Mouse (Mus musculus) cerebellum, adult 2 months (tissue): Measurements from ENCODE around the gene Enpp6. TPM values are rescaled to one million over a fixed set of nuclear protein-coding genes. Genes with fewer than 3 reads are reported as not detected.

Source experiments
- DNase-seq, 2 experiments: peaks; one replicate each; pipeline ENCODE4 v3.0.0; 2021
- H3K27ac ChIP-seq: fragments of 200-500 bp; 2 replicates; pipeline ENCODE4 v1.5.1; 2012; ENCODE audit warnings: low read length, control low read depth, inconsistent platforms; ENCODE audit not compliant: insufficient read depth
- H3K27me3 ChIP-seq: fragments of 200-500 bp; 2 replicates; pipeline ENCODE4 v1.6.1; 2012; ENCODE audit warnings: inconsistent platforms, mild to moderate bottlenecking, low read length, moderate library complexity; ENCODE audit not compliant: control insufficient read depth, insufficient read depth
- H3K4me1 ChIP-seq: fragments of 200-500 bp; 2 replicates; pipeline ENCODE4 v1.6.1; 2011; ENCODE audit warnings: low read length; ENCODE audit not compliant: control insufficient read depth, insufficient read depth
- H3K4me3 ChIP-seq: fragments of 200-500 bp; replicated peaks from 2 replicates; pipeline ENCODE3; 2011; ENCODE audit warnings: mild to moderate bottlenecking, low read depth, low read length, control low read depth; ENCODE audit not compliant: insufficient read depth
- CTCF ChIP-seq: fragments of 200-500 bp; IDR thresholded peaks from 2 replicates; pipeline ENCODE4 v1.5.1; 2011; ENCODE audit warnings: low read depth, mild to moderate bottlenecking, control low read depth, low read length, moderate library complexity, borderline replicate concordance; ENCODE audit not compliant: insufficient read depth
- POLR2A ChIP-seq: fragments of 200-500 bp; IDR thresholded peaks from 2 replicates; pipeline ENCODE4 v1.6.1; 2011; ENCODE audit warnings: low read length, control low read depth, borderline replicate concordance; ENCODE audit not compliant: insufficient read depth
- WGBS: fragments of 180-500 bp; shearing (Covaris S2); methylation state at CpG from one replicate; pipeline ENCODE4 v1.1.7; 2018; 5-methylcytosine and 5-hydroxymethylcytosine counted together
- polyA plus RNA-seq: library from polyadenylated mRNA; depleted of rRNA; stranded (reverse); fragments of >200 nt; gene quantifications from 2 replicates; pipeline ENCODE4 v1.2.3, GENCODE M21; 2012

The Enpp6 gene
- polyA plus RNA-seq, 1 experiment: 20.6 TPM

DNA sequence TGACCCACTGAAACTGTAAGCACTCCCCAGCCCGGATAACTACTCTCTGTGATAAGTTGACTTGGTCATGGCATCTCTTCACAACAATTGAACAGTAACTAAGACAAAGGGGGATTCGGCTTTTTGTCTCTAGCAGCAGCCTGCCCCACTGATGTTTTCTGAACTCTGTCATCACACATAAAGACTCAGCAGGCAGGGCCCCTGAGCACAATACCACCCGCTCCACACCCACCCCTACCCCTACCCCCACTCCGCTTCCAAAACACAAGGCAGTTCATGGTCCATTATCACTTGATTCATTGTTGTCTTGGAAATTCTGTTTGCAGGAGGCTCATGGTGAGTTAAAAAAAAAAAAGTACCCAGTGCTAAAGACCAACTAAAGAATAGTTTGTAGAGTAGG lies 71.8 kb downstream of the Enpp6 start:
- H3K27me3 ChIP-seq: no peaks in the 10 kb centered on the region
- DNase-seq: no peak
- H3K27ac ChIP-seq: no peak overlapping the region
- no peak for TF ChIP-seq POLR2A
- no peak for TF ChIP-seq CTCF
- no peaks in the 10 kb centered on the region for H3K4me1 ChIP-seq
- H3K4me3 ChIP-seq: no peak overlapping the region
- WGBS: 21% methylated on average over 4 of the region's 4 CpGs

DNA sequence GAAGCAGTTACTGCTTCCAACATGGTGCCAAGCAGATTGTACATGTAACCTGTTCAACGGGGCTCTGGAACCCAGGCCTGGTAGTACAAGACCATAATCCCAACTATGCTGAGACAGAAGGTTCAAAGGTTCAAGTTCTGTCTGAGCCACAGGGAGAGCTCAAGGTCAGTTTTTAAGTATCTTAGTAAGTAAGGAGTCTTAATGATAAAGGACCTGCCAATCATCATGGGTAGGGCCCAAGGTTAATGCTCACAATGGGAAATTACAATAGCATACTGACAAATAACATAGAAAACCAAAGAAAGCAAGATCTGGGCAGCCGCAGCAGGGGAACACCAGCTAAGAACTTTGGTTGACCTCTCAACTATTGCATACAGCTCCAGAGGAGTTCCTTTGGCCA lies 72.3 kb downstream of the Enpp6 start:
- WGBS: 31% methylated on average over 2 of the region's 2 CpGs
- no peak for TF ChIP-seq CTCF
- no peak for TF ChIP-seq POLR2A
- no peak for DNase-seq
- Histone ChIP-seq H3K4me3 (no peak overlapping the region), H3K4me1 (no peaks in the 10 kb centered on the region), H3K27ac (no peak overlapping the region), H3K27me3 (no peaks in the 10 kb centered on the region)

DNA sequence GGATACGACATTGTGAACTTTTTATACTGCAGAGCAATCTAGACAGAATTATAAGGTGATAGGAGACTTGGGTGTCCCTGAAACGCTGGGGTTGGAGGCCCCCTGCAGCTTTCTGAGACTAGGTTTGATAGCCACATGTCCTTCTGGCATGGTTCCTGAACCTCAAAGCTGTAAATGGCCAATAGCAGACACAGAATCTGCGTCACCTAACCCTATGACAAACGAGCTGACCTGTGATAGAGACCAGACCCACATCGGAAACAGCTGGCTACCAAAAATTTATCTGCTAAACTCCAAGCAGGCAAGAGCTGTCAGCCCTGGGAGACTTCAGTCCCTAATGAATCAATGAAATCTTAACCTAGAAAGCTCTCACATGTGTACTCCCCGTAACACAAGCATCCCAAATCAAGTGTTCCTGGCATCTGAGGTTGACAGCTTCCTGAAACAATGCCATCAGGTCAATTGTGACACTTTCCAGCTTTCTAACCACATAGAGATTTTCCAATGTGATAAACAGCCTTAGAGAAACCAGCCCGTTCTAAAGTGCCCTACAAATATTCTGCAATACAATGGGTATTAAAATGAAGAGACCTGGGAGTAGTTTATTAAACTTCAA lies 74.5 kb downstream of the Enpp6 start:
- Histone ChIP-seq H3K27me3 (no peaks in the 10 kb centered on the region), H3K27ac (no peak overlapping the region), H3K4me1 (no peaks in the 10 kb centered on the region), H3K4me3 (no peak overlapping the region)
- no peak for TF ChIP-seq POLR2A
- no peak for TF ChIP-seq CTCF
- no peak for DNase-seq
- 49% methylated on average over 7 of the region's 7 CpGs for WGBS

DNA sequence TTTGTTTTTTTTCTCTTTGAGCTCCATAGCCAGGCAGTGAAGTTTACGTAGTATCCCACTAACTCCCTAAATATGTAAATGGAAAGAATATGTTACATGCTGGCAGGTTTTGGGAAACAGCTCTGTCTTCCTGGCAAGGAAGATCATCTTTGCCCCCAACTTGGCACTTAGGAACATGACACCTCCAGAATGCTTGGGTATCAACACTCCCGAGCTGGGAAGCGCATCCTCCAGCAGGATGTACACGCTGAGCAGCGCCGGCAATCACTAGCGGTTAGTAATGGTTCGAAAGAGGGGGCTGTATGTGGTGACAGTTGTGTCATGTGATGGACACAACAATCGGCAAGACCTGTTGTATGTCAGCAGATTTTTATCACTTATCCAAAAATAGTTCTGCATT lies 80.4 kb downstream of the Enpp6 start:
- TF ChIP-seq CTCF (no peak), POLR2A (no peak)
- Histone ChIP-seq H3K27me3 (no peaks in the 10 kb centered on the region), H3K27ac (no peak overlapping the region), H3K4me1 (no peaks in the 10 kb centered on the region), H3K4me3 (no peak overlapping the region)
- DNase-seq: no peak
- 90% methylated on average over 9 of the region's 9 CpGs for WGBS

DNA sequence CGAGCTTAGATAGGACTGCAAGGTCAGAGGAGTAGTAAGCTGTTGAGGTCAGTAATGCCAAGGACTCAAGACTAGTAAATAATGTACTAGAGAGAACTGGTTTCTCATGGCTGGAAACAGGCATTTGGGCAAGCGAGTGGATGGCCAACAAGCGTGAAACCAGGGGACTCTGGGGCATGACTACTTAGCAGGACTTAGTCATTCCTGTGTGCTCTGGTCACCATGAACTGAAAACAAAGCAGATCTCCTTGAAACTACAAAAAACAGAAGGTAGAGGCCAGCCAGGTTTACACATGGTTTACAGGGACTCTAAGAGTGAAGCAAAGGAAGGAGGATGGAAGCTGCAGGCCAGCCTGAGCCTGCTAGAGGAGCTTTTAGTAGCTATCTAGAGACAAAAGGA lies 82.9 kb downstream of the Enpp6 start:
- no peak for TF ChIP-seq CTCF
- TF ChIP-seq POLR2A: no peak
- WGBS: 79% methylated on average over 3 of the region's 3 CpGs
- no peak for DNase-seq
- Histone ChIP-seq H3K27me3 (no peaks in the 10 kb centered on the region), H3K4me1 (no peaks in the 10 kb centered on the region), H3K27ac (no peak overlapping the region), H3K4me3 (no peak overlapping the region)

DNA sequence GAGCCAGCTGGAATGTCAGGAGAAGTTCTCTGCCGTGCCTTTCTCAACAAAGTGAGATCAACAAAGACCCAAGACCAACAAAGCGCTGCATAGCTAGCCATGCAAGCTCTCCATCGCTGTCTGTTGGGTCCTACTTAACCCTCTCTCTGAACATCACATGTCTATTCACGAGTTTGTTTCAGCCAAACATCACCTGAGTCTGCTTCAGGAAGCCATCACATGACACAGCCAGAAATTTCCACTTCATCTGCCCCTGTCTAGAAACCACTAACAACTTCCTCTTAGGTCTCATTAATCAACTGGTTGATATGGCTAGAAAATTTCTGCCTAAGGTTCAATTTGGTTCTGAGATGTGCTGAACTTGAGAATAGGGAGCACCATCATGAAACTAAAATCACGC lies 85.3 kb downstream of the Enpp6 start:
- TF ChIP-seq POLR2A (no peak), CTCF (no peak)
- 84% methylated on average over 5 of the region's 5 CpGs for WGBS
- H3K4me1 ChIP-seq: no peaks in the 10 kb centered on the region
- no peak overlapping the region for H3K27ac ChIP-seq
- H3K4me3 ChIP-seq: no peak overlapping the region
- DNase-seq: no peak
- H3K27me3 ChIP-seq: no peaks in the 10 kb centered on the region

DNA sequence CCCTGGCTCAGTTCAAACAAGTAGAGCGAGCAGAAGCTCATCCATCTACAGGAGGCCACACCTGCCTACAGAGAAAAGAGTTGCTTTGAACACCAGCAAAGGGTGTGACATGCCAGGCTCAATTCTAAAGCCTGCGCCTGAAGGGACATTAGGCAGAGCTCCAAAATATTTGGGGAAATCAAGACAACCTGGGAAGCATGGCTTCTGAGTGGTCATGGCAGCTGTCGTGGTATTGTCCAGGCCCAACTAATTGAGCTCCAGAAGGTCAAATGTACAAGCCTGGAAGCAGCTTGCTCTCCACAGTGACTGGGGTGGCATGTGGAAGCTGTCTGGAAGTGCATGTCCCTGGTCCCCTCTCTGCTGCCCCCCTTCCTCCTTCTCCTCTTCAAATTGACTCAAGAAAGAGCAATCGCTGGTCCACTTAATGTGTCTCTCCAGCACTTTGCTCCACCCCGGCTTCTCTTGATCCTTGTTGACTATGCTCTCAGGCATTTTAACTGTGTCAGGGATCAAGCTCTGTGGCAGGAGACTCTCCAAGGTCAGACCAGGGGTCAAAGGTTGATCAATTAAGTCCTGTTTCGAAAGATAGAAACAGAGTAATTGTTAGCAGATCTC lies 89.4 kb downstream of the Enpp6 start:
- H3K4me1 ChIP-seq: no peaks in the 10 kb centered on the region
- no peak for TF ChIP-seq POLR2A
- TF ChIP-seq CTCF: no peak
- no peak overlapping the region for H3K4me3 ChIP-seq
- DNase-seq: no peak
- no peaks in the 10 kb centered on the region for H3K27me3 ChIP-seq
- 79% methylated on average over 6 of the region's 6 CpGs for WGBS
- H3K27ac ChIP-seq: no peak overlapping the region

DNA sequence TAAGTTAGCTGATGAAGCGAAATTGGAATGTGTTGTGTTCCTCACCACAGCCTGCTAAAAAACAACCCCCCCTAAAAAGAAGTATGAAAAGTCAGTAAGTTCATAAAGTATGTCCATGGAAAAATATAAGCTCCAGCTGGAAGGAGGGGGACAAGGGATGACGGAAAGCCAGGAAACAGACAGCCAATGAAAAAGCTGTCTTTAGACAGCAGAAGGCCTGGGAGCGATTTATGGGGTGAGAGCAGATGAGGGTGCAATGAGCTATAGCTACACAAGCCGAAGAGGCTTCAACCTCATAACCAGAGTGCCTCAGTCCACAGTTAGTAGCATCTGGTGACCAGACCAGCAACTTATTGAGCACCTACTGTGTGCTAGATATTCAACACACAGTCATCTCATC lies 93.3 kb downstream of the Enpp6 start:
- H3K27ac ChIP-seq: no peak overlapping the region
- WGBS: 79% methylated on average over 4 of the region's 4 CpGs
- no peaks in the 10 kb centered on the region for H3K27me3 ChIP-seq
- TF ChIP-seq CTCF: no peak
- no peak for TF ChIP-seq POLR2A
- no peaks in the 10 kb centered on the region for H3K4me1 ChIP-seq
- H3K4me3 ChIP-seq: no peak overlapping the region
- DNase-seq: no peak
